Mouse (Mus musculus) cerebellum, adult 11-12 months (tissue): ENCODE data around the gene Fscn2.
"Not testable (repeated sequence)": the region's sequence is repeated elsewhere in the genome, so short reads cannot be mapped to it uniquely, and the experiment has no call there.

ENCODE experiments used
- DNase-seq: peaks from one replicate; pipeline ENCODE4 v3.0.0; 2022

The Fscn2 gene

DNA sequence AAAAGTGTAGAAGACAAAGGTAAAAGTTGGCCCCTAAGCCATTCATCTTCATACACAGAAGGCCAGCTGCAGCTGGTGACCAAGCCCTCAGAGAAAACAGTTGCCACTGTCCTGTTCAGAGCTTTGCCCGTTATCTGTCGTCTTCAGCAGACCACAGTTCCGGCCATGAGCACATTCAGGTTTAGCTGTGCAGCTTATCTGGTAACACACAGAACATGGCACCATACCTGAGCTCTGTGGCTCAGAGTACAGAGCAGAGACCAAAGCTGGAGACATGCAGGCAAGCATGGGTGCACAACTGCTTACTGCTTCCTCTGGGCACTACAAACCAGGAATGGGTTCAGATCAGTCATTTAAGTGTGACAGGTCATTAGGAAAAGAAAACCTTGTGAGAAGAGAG lies 44.5 kb downstream of the Fscn2 start:
- DNase-seq, result no peak

DNA sequence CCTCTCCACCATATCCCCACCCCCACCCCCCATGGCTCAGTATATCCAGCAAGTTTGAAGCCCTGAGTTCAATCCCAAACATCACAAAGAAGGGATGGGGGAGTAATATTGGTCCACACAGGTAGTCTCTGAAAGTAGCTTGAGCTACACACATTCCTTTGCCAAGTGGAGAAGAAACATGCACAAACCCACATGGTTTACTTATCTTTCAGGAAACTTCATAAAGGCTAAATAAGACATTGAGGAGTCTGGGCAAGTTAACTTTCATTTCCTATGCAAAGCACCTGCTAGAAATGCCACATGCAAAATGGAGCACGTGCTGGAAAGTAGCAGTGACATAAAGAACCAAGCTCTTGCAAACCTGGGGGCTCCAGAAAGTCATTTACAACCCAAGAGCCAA lies 45.1 kb downstream of the Fscn2 start:
- DNase-seq, result no peak

DNA sequence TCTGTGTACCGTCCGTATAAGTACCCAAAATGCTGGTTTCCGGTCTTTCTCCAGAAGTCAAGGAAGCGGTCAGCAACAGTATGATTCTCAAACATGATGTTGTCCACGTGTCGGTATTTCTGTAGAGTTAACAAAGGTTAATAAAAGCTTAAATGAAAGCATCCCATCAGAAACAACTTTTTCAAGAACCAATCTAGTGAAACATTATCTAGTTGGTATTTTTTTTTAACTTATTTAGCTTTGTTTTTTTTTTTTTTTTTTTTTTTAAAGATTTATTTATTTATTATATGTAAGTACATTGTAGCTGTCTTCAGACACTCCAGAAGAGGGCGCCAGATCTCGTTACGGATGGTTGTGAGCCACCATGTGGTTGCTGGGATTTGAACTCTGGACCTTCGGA lies 52.3 kb downstream of the Fscn2 start:
- DNase-seq, result not testable (repeated sequence)
